Mouse (Mus musculus): ENCODE results near the gene Rps11. TPM values are rescaled to one million over a fixed set of nuclear protein-coding genes. Genes with fewer than 3 reads are reported as not detected.
"Not testable (repeated sequence)": the region's sequence is repeated elsewhere in the genome, so short reads cannot be mapped to it uniquely, and the experiment has no call there.

Gene Rps11
- total RNA-seq, 1 experiment from 2014 or later: 1,649 TPM

GRCm38 (mm10) chr7:45102940-45103585 is 21.2 kb downstream of the Rps11 start:
- ATAC-seq (replicated peaks in 1 of 2; ENCODE audit: insufficient read depth in 1 of 2, low FRiP score in 2 of 2, low TSS enrichment in 1 of 2, low read depth in 1 of 2, poor library complexity in 2 of 2, severe bottlenecking in 2 of 2): no peak

- ATAC-seq (replicated peaks in 1 of 2; ENCODE audit: insufficient read depth in 1 of 2, low FRiP score in 2 of 2, low TSS enrichment in 1 of 2, low read depth in 1 of 2, poor library complexity in 2 of 2, severe bottlenecking in 2 of 2): no peak
Observed at GRCm38 (mm10) chr7:45102441-45102840, 21.8 kb downstream of the Rps11 start.

- ATAC-seq (replicated peaks in 1 of 2; ENCODE audit: insufficient read depth in 1 of 2, low FRiP score in 2 of 2, low TSS enrichment in 1 of 2, low read depth in 1 of 2, poor library complexity in 2 of 2, severe bottlenecking in 2 of 2): no peak
Observed at GRCm38 (mm10) chr7:45100046-45100445, 24.2 kb downstream of the Rps11 start.

- no peak for ATAC-seq (replicated peaks in 1 of 2; ENCODE audit: insufficient read depth in 1 of 2, low FRiP score in 2 of 2, low TSS enrichment in 1 of 2, low read depth in 1 of 2, poor library complexity in 2 of 2, severe bottlenecking in 2 of 2)
Observed at GRCm38 (mm10) chr7:45098541-45099240, 25.5 kb downstream of the Rps11 start.

- peak in 1 of 2 experiments; percentile 29; a peak in 1 of 4 replicates for ATAC-seq (replicated peaks in 1 of 2; ENCODE audit: insufficient read depth in 1 of 2, low FRiP score in 2 of 2, low TSS enrichment in 1 of 2, low read depth in 1 of 2, poor library complexity in 2 of 2, severe bottlenecking in 2 of 2)
Observed at GRCm38 (mm10) chr7:45097479-45097878, 26.8 kb downstream of the Rps11 start.

- ATAC-seq (replicated peaks in 1 of 2; ENCODE audit: insufficient read depth in 1 of 2, low FRiP score in 2 of 2, low TSS enrichment in 1 of 2, low read depth in 1 of 2, poor library complexity in 2 of 2, severe bottlenecking in 2 of 2): not testable (repeated sequence)
Observed at GRCm38 (mm10) chr7:45095965-45096364, 28.3 kb downstream of the Rps11 start.

GRCm38 (mm10) chr7:45095367-45095766 is 28.9 kb downstream of the Rps11 start:
- ATAC-seq (replicated peaks in 1 of 2; ENCODE audit: insufficient read depth in 1 of 2, low FRiP score in 2 of 2, low TSS enrichment in 1 of 2, low read depth in 1 of 2, poor library complexity in 2 of 2, severe bottlenecking in 2 of 2): no peak

GRCm38 (mm10) chr7:45094121-45094520 is 30.1 kb downstream of the Rps11 start:
- no peak for ATAC-seq (replicated peaks in 1 of 2; ENCODE audit: insufficient read depth in 1 of 2, low FRiP score in 2 of 2, low TSS enrichment in 1 of 2, low read depth in 1 of 2, poor library complexity in 2 of 2, severe bottlenecking in 2 of 2)

- no peak for ATAC-seq (replicated peaks in 1 of 2; ENCODE audit: insufficient read depth in 1 of 2, low FRiP score in 2 of 2, low TSS enrichment in 1 of 2, low read depth in 1 of 2, poor library complexity in 2 of 2, severe bottlenecking in 2 of 2)
Observed at GRCm38 (mm10) chr7:45093516-45093905, 30.7 kb downstream of the Rps11 start.

- ATAC-seq (replicated peaks in 1 of 2; ENCODE audit: insufficient read depth in 1 of 2, low FRiP score in 2 of 2, low TSS enrichment in 1 of 2, low read depth in 1 of 2, poor library complexity in 2 of 2, severe bottlenecking in 2 of 2): no peak
Observed at GRCm38 (mm10) chr7:45092828-45093515, 31.3 kb downstream of the Rps11 start.

GRCm38 (mm10) chr7:45092048-45092447 is 32.2 kb downstream of the Rps11 start, which contains the start of gene Rcn3:
Rcn3 (minus strand) TSS chr7:45092221.
- ATAC-seq (replicated peaks in 1 of 2; ENCODE audit: insufficient read depth in 1 of 2, low FRiP score in 2 of 2, low TSS enrichment in 1 of 2, low read depth in 1 of 2, poor library complexity in 2 of 2, severe bottlenecking in 2 of 2): peak; percentile 67 to 86

GRCm38 (mm10) chr7:45091001-45091990 is 32.9 kb downstream of the Rps11 start:
- peak; percentile 72 to 75 for ATAC-seq (replicated peaks in 1 of 2; ENCODE audit: insufficient read depth in 1 of 2, low FRiP score in 2 of 2, low TSS enrichment in 1 of 2, low read depth in 1 of 2, poor library complexity in 2 of 2, severe bottlenecking in 2 of 2)

GRCm38 (mm10) chr7:45090251-45090977 is 33.8 kb downstream of the Rps11 start:
- ATAC-seq (replicated peaks in 1 of 2; ENCODE audit: insufficient read depth in 1 of 2, low FRiP score in 2 of 2, low TSS enrichment in 1 of 2, low read depth in 1 of 2, poor library complexity in 2 of 2, severe bottlenecking in 2 of 2): peak in 1 of 2 experiments; percentile 51; a peak in 2 of 4 replicates

- ATAC-seq (replicated peaks in 1 of 2; ENCODE audit: insufficient read depth in 1 of 2, low FRiP score in 2 of 2, low TSS enrichment in 1 of 2, low read depth in 1 of 2, poor library complexity in 2 of 2, severe bottlenecking in 2 of 2): no peak
Observed at GRCm38 (mm10) chr7:45088597-45088996, 35.6 kb downstream of the Rps11 start.

GRCm38 (mm10) chr7:45086084-45086483 is 38.2 kb downstream of the Rps11 start:
- ATAC-seq (replicated peaks in 1 of 2; ENCODE audit: insufficient read depth in 1 of 2, low FRiP score in 2 of 2, low TSS enrichment in 1 of 2, low read depth in 1 of 2, poor library complexity in 2 of 2, severe bottlenecking in 2 of 2): no peak

- ATAC-seq (replicated peaks in 1 of 2; ENCODE audit: insufficient read depth in 1 of 2, low FRiP score in 2 of 2, low TSS enrichment in 1 of 2, low read depth in 1 of 2, poor library complexity in 2 of 2, severe bottlenecking in 2 of 2): peak in 1 of 2 experiments; percentile 1; a peak in 1 of 4 replicates
Observed at GRCm38 (mm10) chr7:45083300-45083890, 40.8 kb downstream of the Rps11 start.
